Mouse (Mus musculus) neural tube, embryonic 12.5 days (tissue): ENCODE measurements at regions not wholly inside any gene's neighbourhood (a gene's known extent, or its start where the extent isn't known, plus 50 kb on each side); places are given as distances from the start of the nearest gene placed in this dataset.
"Not testable (repeated sequence)": the region's sequence is repeated elsewhere in the genome, so short reads cannot be mapped to it uniquely, and the experiment has no call there.

Experiments used
- ATAC-seq: fragments of 200-750 bp; cut with Nextera tagmentation; 2 replicates; pipeline ENCODE4 v1.8.0; 2017; ENCODE audit warnings: low read depth, mild to moderate bottlenecking, moderate TSS enrichment, moderate library complexity; ENCODE audit not compliant: low FRiP score
- H3K27ac ChIP-seq: fragments of 300-500 bp; sonication (generic); 2 replicates; pipeline ENCODE4 v1.5.1; 2016
- H3K27me3 ChIP-seq: fragments of 300-500 bp; sonication (generic); replicated peaks from 2 replicates; pipeline ENCODE4 v1.6.1; 2016; ENCODE audit warnings: mild to moderate bottlenecking
- H3K36me3 ChIP-seq: fragments of 300-500 bp; sonication (generic); 2 replicates; pipeline ENCODE4 v1.6.1; 2016; ENCODE audit warnings: mild to moderate bottlenecking
- H3K4me1 ChIP-seq: fragments of 300-500 bp; sonication (generic); 2 replicates; pipeline ENCODE4 v1.6.1; 2016
- H3K4me2 ChIP-seq: fragments of 300-500 bp; sonication (generic); replicated peaks from 2 replicates; pipeline ENCODE4 v1.6.1; 2016; ENCODE audit warnings: mild to moderate bottlenecking
- H3K4me3 ChIP-seq: fragments of 300-500 bp; sonication (generic); 2 replicates; pipeline ENCODE4 v1.5.1; 2016
- H3K9ac ChIP-seq: fragments of 300-500 bp; sonication (generic); 2 replicates; pipeline ENCODE4 v1.6.1; 2016; ENCODE audit warnings: mild to moderate bottlenecking
- H3K9me3 ChIP-seq: fragments of 300-500 bp; sonication (generic); 2 replicates; pipeline ENCODE4 v1.6.1; 2016; ENCODE audit warnings: mild to moderate bottlenecking
- WGBS: fragments of 180-500 bp; shearing (Covaris S2); methylation state at CpG from one replicate; pipeline ENCODE4 v1.1.7; 2016; 5-methylcytosine and 5-hydroxymethylcytosine counted together

GRCm38 (mm10) chr13:52323691-52324090, 207.4 kb downstream of the Diras2 start:
- no peak overlapping the region for H3K27ac ChIP-seq
- H3K4me3 ChIP-seq = no peak overlapping the region
- H3K9me3 ChIP-seq = no peaks in the 10 kb centered on the region
- ATAC-seq = no peak
- no peak overlapping the region for H3K4me2 ChIP-seq
- H3K27me3 ChIP-seq = no peaks in the 10 kb centered on the region
- H3K36me3 ChIP-seq = no peaks in the 10 kb centered on the region
- WGBS = 86% methylated on average over 3 of the region's 3 CpGs
- no peaks in the 10 kb centered on the region for H3K4me1 ChIP-seq
- H3K9ac ChIP-seq = no peak overlapping the region

GRCm38 (mm10) chr13:52324378-52324777, 206.7 kb downstream of the Diras2 start:
- H3K9me3 ChIP-seq, ATAC-seq, H3K27ac ChIP-seq, H3K4me3 ChIP-seq, H3K27me3 ChIP-seq, H3K9ac ChIP-seq, H3K36me3 ChIP-seq, H3K4me2 ChIP-seq, H3K4me1 ChIP-seq: not testable (repeated sequence)
- 83% methylated on average over 3 of the region's 3 CpGs for WGBS

GRCm38 (mm10) chr13:52325647-52326046, 205.4 kb downstream of the Diras2 start:
- not testable (repeated sequence) for H3K9me3 ChIP-seq, H3K4me2 ChIP-seq, H3K36me3 ChIP-seq, H3K27ac ChIP-seq, H3K27me3 ChIP-seq, H3K9ac ChIP-seq, H3K4me3 ChIP-seq, H3K4me1 ChIP-seq, ATAC-seq
- WGBS = 83% methylated on average over 6 of the region's 6 CpGs

GRCm38 (mm10) chr13:52327734-52328133, 203.3 kb downstream of the Diras2 start:
- no peaks in the 10 kb centered on the region for H3K9me3 ChIP-seq
- WGBS = 79% methylated on average over 9 of the region's 9 CpGs
- H3K9ac ChIP-seq = no peak overlapping the region
- H3K27me3 ChIP-seq = no peaks in the 10 kb centered on the region
- no peak overlapping the region for H3K27ac ChIP-seq
- no peak overlapping the region for H3K4me3 ChIP-seq
- no peak overlapping the region for H3K4me2 ChIP-seq
- no peaks in the 10 kb centered on the region for H3K36me3 ChIP-seq
- ATAC-seq = no peak
- H3K4me1 ChIP-seq = no peaks in the 10 kb centered on the region

- no peaks in the 10 kb centered on the region for H3K4me1 ChIP-seq
- no peak overlapping the region for H3K4me2 ChIP-seq
- H3K27me3 ChIP-seq = no peaks in the 10 kb centered on the region
- no peaks in the 10 kb centered on the region for H3K36me3 ChIP-seq
- H3K9me3 ChIP-seq = no peaks in the 10 kb centered on the region
- WGBS = 47% methylated on average over 8 of the region's 8 CpGs
- no peak overlapping the region for H3K4me3 ChIP-seq
- ATAC-seq = no peak
- H3K27ac ChIP-seq = no peak overlapping the region
- no peak overlapping the region for H3K9ac ChIP-seq
These were observed 202.3 kb downstream of the Diras2 start for GRCm38 (mm10) chr13:52328766-52329165.

- H3K4me2 ChIP-seq = no peak overlapping the region
- no peaks in the 10 kb centered on the region for H3K9me3 ChIP-seq
- no peak for ATAC-seq
- no peaks in the 10 kb centered on the region for H3K27me3 ChIP-seq
- WGBS = 90% methylated on average over 5 of the region's 5 CpGs
- H3K36me3 ChIP-seq = no peaks in the 10 kb centered on the region
- no peak overlapping the region for H3K4me3 ChIP-seq
- H3K4me1 ChIP-seq = no peaks in the 10 kb centered on the region
- H3K9ac ChIP-seq = no peak overlapping the region
- no peak overlapping the region for H3K27ac ChIP-seq
These were observed 200.0 kb downstream of the Diras2 start for GRCm38 (mm10) chr13:52331068-52331467.

- Histone ChIP-seq H3K27me3 (no peaks in the 10 kb centered on the region), H3K4me2 (no peak overlapping the region), H3K36me3 (no peaks in the 10 kb centered on the region), H3K4me1 (peaks cover 4% of the 10 kb centered on the region; the same call in 1 of the 2 replicates), H3K9me3 (no peaks in the 10 kb centered on the region), H3K27ac (no peak overlapping the region), H3K9ac (no peak overlapping the region), H3K4me3 (no peak overlapping the region)
- 61% methylated on average over 3 of the region's 3 CpGs for WGBS
- ATAC-seq = no peak
These were observed 196.1 kb downstream of the Diras2 start for GRCm38 (mm10) chr13:52334962-52335361.

- Histone ChIP-seq H3K4me1 (peaks cover 4% of the 10 kb centered on the region; the same call in 1 of the 2 replicates), H3K9me3 (no peaks in the 10 kb centered on the region), H3K4me2 (no peak overlapping the region), H3K27ac (no peak overlapping the region), H3K36me3 (no peaks in the 10 kb centered on the region), H3K4me3 (no peak overlapping the region), H3K27me3 (no peaks in the 10 kb centered on the region), H3K9ac (no peak overlapping the region)
- WGBS = 75% methylated on average over 7 of the region's 7 CpGs
- ATAC-seq = no peak
These were observed 193.1 kb downstream of the Diras2 start for GRCm38 (mm10) chr13:52337936-52338335.

GRCm38 (mm10) chr13:52339156-52339555, 191.9 kb downstream of the Diras2 start:
- H3K27ac ChIP-seq = no peak overlapping the region
- H3K4me3 ChIP-seq = no peak overlapping the region
- H3K4me1 ChIP-seq = peaks cover 4% of the 10 kb centered on the region; the same call in 1 of the 2 replicates
- H3K9me3 ChIP-seq = no peaks in the 10 kb centered on the region
- no peak for ATAC-seq
- no peaks in the 10 kb centered on the region for H3K36me3 ChIP-seq
- 45% methylated on average over 10 of the region's 10 CpGs for WGBS
- no peaks in the 10 kb centered on the region for H3K27me3 ChIP-seq
- no peak overlapping the region for H3K4me2 ChIP-seq
- no peak overlapping the region for H3K9ac ChIP-seq

GRCm38 (mm10) chr13:52341981-52342380, 189.1 kb downstream of the Diras2 start:
- WGBS = 88% methylated on average over 8 of the region's 8 CpGs

GRCm38 (mm10) chr13:52344383-52344782, 186.7 kb downstream of the Diras2 start:
- no peaks in the 10 kb centered on the region for H3K9me3 ChIP-seq
- no peak overlapping the region for H3K4me3 ChIP-seq
- H3K4me1 ChIP-seq = no peaks in the 10 kb centered on the region
- WGBS = 79% methylated on average over 2 of the region's 2 CpGs
- no peak overlapping the region for H3K27ac ChIP-seq
- ATAC-seq = no peak
- no peak overlapping the region for H3K9ac ChIP-seq
- no peaks in the 10 kb centered on the region for H3K36me3 ChIP-seq
- H3K27me3 ChIP-seq = no peaks in the 10 kb centered on the region
- H3K4me2 ChIP-seq = no peak overlapping the region

More at GRCm38 (mm10) chr13:52341981-52342380, 189.1 kb downstream of the Diras2 start:
- Histone ChIP-seq H3K4me2 (no peak overlapping the region), H3K9ac (no peak overlapping the region), H3K27ac (no peak overlapping the region), H3K36me3 (no peaks in the 10 kb centered on the region), H3K27me3 (no peaks in the 10 kb centered on the region), H3K4me3 (no peak overlapping the region), H3K9me3 (no peaks in the 10 kb centered on the region), H3K4me1 (peaks cover 4% of the 10 kb centered on the region; the same call in 1 of the 2 replicates)
- no peak for ATAC-seq

GRCm38 (mm10) chr13:52344853-52345252, 186.2 kb downstream of the Diras2 start:
- WGBS = 95% methylated on average over 3 of the region's 3 CpGs
- no peak overlapping the region for H3K27ac ChIP-seq
- H3K27me3 ChIP-seq = no peaks in the 10 kb centered on the region
- no peak for ATAC-seq
- no peaks in the 10 kb centered on the region for H3K36me3 ChIP-seq
- no peak overlapping the region for H3K4me2 ChIP-seq
- no peak overlapping the region for H3K9ac ChIP-seq
- no peaks in the 10 kb centered on the region for H3K9me3 ChIP-seq
- no peaks in the 10 kb centered on the region for H3K4me1 ChIP-seq
- no peak overlapping the region for H3K4me3 ChIP-seq

- H3K4me2 ChIP-seq = no peak overlapping the region
- no peaks in the 10 kb centered on the region for H3K27me3 ChIP-seq
- H3K27ac ChIP-seq = no peak overlapping the region
- H3K4me3 ChIP-seq = no peak overlapping the region
- H3K36me3 ChIP-seq = no peaks in the 10 kb centered on the region
- H3K4me1 ChIP-seq = no peaks in the 10 kb centered on the region
- H3K9ac ChIP-seq = no peak overlapping the region
- H3K9me3 ChIP-seq = no peaks in the 10 kb centered on the region
- no peak for ATAC-seq
- WGBS = 74% methylated on average over 13 of the region's 13 CpGs
These were observed 185.6 kb downstream of the Diras2 start for GRCm38 (mm10) chr13:52345375-52346026.
